In genomic region chr13:100730861-100731176, GRCm38 (mm10) we compare ENCODE assay signal across 8 mouse cellular contexts. TPM values are rescaled to one million over a fixed set of nuclear protein-coding genes. Genes with fewer than 3 reads are reported as not detected.
DNase-seq lines count a peak whose midpoint lies in the region; ATAC-seq and TF ChIP-seq lines count a peak whose summit lies in the region.

Gene Cdk7, minus strand, starts transcription at chr13:100730939.

- peak; percentile 59; the same call in 1 of the 2 replicates for TF ChIP-seq EP300 in liver, postnatal 0 days (IDR thresholded peaks at IDR 0.05; ENCODE audit: low read depth)

- H3K9me3 ChIP-seq in E14TG2a.4 (ENCODE audit: low read length): no peaks in the 10 kb centered on the region
- H3K9me3 ChIP-seq in forebrain, embryonic 13.5 days (replicated peaks): no peaks in the 10 kb centered on the region
- no peaks in the 10 kb centered on the region for H3K9me3 ChIP-seq in liver, postnatal 0 days (ENCODE audit: low read length)
- H3K9me3 ChIP-seq in neural tube, embryonic 14.5 days (ENCODE audit: control insufficient read depth, low read length): no peaks in the 10 kb centered on the region

- peak; percentile 100 for ATAC-seq in forebrain, embryonic 13.5 days
- peak; percentile 99 for ATAC-seq in liver, postnatal 0 days
- peak; percentile 99 for ATAC-seq in neural tube, embryonic 14.5 days (ENCODE audit: low read depth)

- intact Hi-C loops in heart, postnatal 10 days (cut with DNase I): loop anchor here (1.0 to 5.0 kb wide), 2 partner anchors 13 to 79 kb away; partner anchors contain the start of genes Ak6, Mrps36, Rad17 and Taf9

- H3K4me3 ChIP-seq in E14TG2a.4 (replicated peaks; ENCODE audit: low read length): peak within 1 kb of the TSS; percentile 99
- H3K4me3 ChIP-seq in forebrain, embryonic 13.5 days: peak within 1 kb of the TSS; percentile 96
- peak within 1 kb of the TSS; percentile 88 for H3K4me3 ChIP-seq in liver, postnatal 0 days (ENCODE audit: low read depth, low read length)
- H3K4me3 ChIP-seq in neural tube, embryonic 14.5 days (ENCODE audit: low read depth, low read length): peak within 1 kb of the TSS; percentile 88

- TF ChIP-seq CTCF in E14TG2a.4 (conservative IDR thresholded peaks at IDR 0.05; ENCODE audit: low read length): no peak
- no peak for TF ChIP-seq CTCF in liver, postnatal 0 days (IDR thresholded peaks at IDR 0.05; ENCODE audit: low read depth)

- H3K36me3 ChIP-seq in E14TG2a.4 (ENCODE audit: insufficient read depth, low read length): peaks cover 40% of the 10 kb centered on the region
- H3K36me3 ChIP-seq in forebrain, embryonic 13.5 days (ENCODE audit: poor library complexity, severe bottlenecking): peaks cover 25% of the 10 kb centered on the region
- H3K36me3 ChIP-seq in liver, postnatal 0 days (replicated peaks; ENCODE audit: insufficient read depth, low read length): peaks cover 15% of the 10 kb centered on the region
- H3K36me3 ChIP-seq in neural tube, embryonic 14.5 days (ENCODE audit: control insufficient read depth, insufficient read depth, low read length): 0 out of 2 replicates have a peak, but pooled peaks cover 5% of the 10 kb centered on the region

- DNase-seq in c-Kit-positive CD71-positive TER-119-positive erythroid progenitor cells, embryonic 14.5 days (ENCODE audit: low spot score): peak; percentile 92
- DNase-seq in heart, postnatal 10 days: peak; percentile 95 to 96
- peak; percentile 80 for DNase-seq in large intestine, adult 2 months (ENCODE audit: low read depth, low spot score)
- peak; percentile 94 for DNase-seq in liver, postnatal 0 days
- peak; percentile 96 for DNase-seq in testis, postnatal 10 days (ENCODE audit: low spot score)

- H3K4me1 ChIP-seq in E14TG2a.4 (replicated peaks; ENCODE audit: low read depth, low read length): peaks cover 35% of the 10 kb centered on the region
- H3K4me1 ChIP-seq in forebrain, embryonic 13.5 days: peaks cover 12% of the 10 kb centered on the region
- peaks cover 12% of the 10 kb centered on the region for H3K4me1 ChIP-seq in liver, postnatal 0 days (ENCODE audit: insufficient read depth)
- peaks cover 8% of the 10 kb centered on the region for H3K4me1 ChIP-seq in neural tube, embryonic 14.5 days (ENCODE audit: control insufficient read depth, insufficient read depth, low read length)

- H3K9ac ChIP-seq in forebrain, embryonic 13.5 days: peak within 1 kb of the TSS; percentile 78
- peak within 1 kb of the TSS; percentile 89 for H3K9ac ChIP-seq in liver, postnatal 0 days (replicated peaks)
- H3K9ac ChIP-seq in neural tube, embryonic 14.5 days (replicated peaks; ENCODE audit: low read depth, low read length): peak within 1 kb of the TSS; percentile 83

- no peaks in the 10 kb centered on the region for H3K27me3 ChIP-seq in E14TG2a.4 (ENCODE audit: insufficient read depth, low read length)
- H3K27me3 ChIP-seq in forebrain, embryonic 13.5 days: no peaks in the 10 kb centered on the region
- H3K27me3 ChIP-seq in liver, postnatal 0 days (ENCODE audit: insufficient read depth, low read length): no peaks in the 10 kb centered on the region
- H3K27me3 ChIP-seq in neural tube, embryonic 14.5 days (ENCODE audit: control insufficient read depth, insufficient read depth, low read length): no peaks in the 10 kb centered on the region

- H3K27ac ChIP-seq in forebrain, embryonic 13.5 days: peak within 1 kb of the TSS; percentile 83
- peak within 1 kb of the TSS; percentile 91 for H3K27ac ChIP-seq in liver, postnatal 0 days (ENCODE audit: low read depth)
- H3K27ac ChIP-seq in neural tube, embryonic 14.5 days (ENCODE audit: low read depth, low read length): peak within 1 kb of the TSS; percentile 85

- WGBS in forebrain, embryonic 13.5 days: under 1% methylated on average over 19 of the region's 19 CpGs
- under 1% methylated on average over 19 of the region's 19 CpGs for WGBS in large intestine, adult 2 months
- under 1% methylated on average over 19 of the region's 19 CpGs for WGBS in liver, postnatal 0 days (ENCODE audit: insufficient replicate concordance)
- under 1% methylated on average over 19 of the region's 19 CpGs for WGBS in neural tube, embryonic 14.5 days

- H3K4me2 ChIP-seq in forebrain, embryonic 13.5 days: peak within 1 kb of the TSS; percentile 88
- H3K4me2 ChIP-seq in liver, postnatal 0 days (ENCODE audit: low read depth, low read length): peak within 1 kb of the TSS; percentile 91
- H3K4me2 ChIP-seq in neural tube, embryonic 14.5 days (ENCODE audit: low read depth, low read length): peak within 1 kb of the TSS; percentile 87

RNA-seq across cellular contexts. Expression of gene Cdk7, which starts in this region (rescaled TPM):
- 59.0 and 62.8 TPM in 2 replicates for polyA plus RNA-seq in forebrain, embryonic 13.5 days (2015; fragmentation: Nextera tagmentation; extraction: Ambion mirVana)
- total RNA-seq in heart, postnatal 10 days (2021): 10 to 100 TPM; 29.5 to 34.8 TPM
- polyA plus RNA-seq in large intestine, adult 2 months (2012; rRNA removed): 12.5 and 13.9 TPM in 2 replicates
- 24.3 and 25.0 TPM in 2 replicates for polyA plus RNA-seq in liver, postnatal 0 days (2015; fragmentation: Nextera tagmentation; extraction: Ambion mirVana)
- polyA plus RNA-seq in neural tube, embryonic 14.5 days (2014; fragmentation: Nextera tagmentation; extraction: Ambion mirVana): 43.6 and 44.1 TPM in 2 replicates

Comparison
In these comparisons a context has a peak if more than half of its experiments do, and no peak if none do; other contexts are left out.
1. Peak in every context shown above with its lines: DNase-seq, ATAC-seq, H3K4me3 ChIP-seq and H3K27ac ChIP-seq.